Mouse (Mus musculus) embryo, embryonic 11.5 days (tissue): ENCODE measurements around the gene Rab12.
"Not testable (repeated sequence)": the region's sequence is repeated elsewhere in the genome, so short reads cannot be mapped to it uniquely, and the experiment has no call there.

ENCODE experiments used
- DNase-seq: peaks from one replicate; pipeline ENCODE4 v3.0.0-alpha.2; 2012; ENCODE audit warnings: low read depth, low spot score

Rab12 gene

GRCm38 (mm10) chr17:66519554-66520553 lies at the start of gene Rab12:
TSS of gene Rab12 (minus strand) at chr17:66519729.
- DNase-seq, result peak; percentile 77

DNA sequence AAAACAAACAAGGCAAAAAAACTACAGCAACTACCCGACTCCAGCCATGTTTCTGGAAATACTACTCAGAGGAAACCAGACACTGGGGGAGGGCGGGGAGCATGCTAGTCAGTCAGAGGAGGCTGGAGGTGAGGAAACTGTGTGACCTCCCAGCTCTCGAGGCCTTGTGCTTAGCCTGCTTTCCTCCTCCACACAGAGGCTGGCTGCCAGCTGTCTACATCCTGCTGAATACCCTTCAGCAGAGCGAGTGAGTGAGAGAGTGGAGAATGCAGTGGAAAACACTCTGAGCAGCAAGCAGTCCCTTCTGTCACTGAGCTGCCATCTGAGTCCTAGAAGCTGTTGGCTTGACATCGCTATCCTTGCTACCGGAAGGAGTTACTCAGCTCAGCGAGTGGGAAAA lies 44.7 kb upstream of the Rab12 start:
- DNase-seq, result no peak

DNA sequence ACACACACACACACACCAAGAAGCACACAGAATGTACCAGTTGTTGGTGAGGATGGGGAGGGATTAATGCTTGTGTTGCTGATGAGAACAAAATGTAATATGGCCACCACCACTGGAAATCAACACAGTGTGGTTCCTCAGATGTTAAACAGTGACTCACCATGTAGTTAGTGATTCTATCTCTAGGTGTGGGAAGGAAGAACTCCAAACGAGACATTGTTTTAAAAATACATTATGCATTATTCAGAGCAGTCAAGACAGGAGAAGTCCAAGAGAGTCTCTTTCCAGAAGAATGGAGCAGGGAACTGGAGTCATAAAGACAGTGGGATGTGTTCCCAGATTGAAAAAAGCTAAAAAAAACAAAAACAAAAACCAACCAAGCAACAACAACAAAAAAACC lies 44.0 kb upstream of the Rab12 start:
- DNase-seq, result no peak

DNA sequence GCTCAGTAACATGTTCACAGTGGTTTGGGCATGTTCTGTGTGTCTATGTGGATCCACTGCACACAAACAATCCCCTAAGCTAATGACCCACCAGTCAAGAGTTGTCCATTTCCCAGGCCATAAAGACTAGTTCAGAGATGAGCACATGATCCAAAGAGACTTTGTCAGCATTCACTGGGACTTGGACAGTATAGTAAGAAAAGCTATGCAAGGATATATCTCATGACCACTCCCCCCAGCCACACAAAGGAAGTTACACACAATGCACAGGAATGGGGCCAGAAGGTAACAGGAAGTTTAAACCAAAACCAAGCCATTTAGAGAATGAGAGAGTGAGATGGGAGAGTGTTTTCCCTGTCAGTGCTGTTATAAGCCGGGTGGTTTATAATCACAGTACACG lies 41.9 kb upstream of the Rab12 start:
- DNase-seq, result no peak

- DNase-seq, result no peak
Measured at GRCm38 (mm10) chr17:66558404-66559317, 39.1 kb upstream of the Rab12 start.

GRCm38 (mm10) chr17:66552690-66553089 lies 33.2 kb upstream of the Rab12 start:
- no peak for DNase-seq

DNA sequence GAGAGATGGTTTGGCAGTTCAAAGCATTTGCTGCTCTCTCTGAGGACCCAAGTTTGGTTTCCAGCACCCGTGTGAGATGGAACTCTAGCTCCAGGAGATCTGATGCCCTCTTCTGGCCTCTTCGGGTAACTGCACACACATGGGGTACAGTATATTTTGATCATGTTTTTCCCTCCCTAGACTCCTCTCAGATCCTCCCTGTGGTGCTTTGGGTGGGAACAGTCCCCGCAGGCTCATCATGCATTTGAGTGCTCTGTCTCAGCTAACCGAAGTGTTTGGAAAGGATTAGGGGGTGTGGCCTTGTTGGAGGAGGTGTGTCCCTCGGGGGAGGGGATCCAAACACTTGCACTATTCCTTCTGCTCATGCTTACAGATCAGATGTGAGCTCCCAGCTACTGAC lies 31.0 kb upstream of the Rab12 start:
- DNase-seq, result no peak

DNA sequence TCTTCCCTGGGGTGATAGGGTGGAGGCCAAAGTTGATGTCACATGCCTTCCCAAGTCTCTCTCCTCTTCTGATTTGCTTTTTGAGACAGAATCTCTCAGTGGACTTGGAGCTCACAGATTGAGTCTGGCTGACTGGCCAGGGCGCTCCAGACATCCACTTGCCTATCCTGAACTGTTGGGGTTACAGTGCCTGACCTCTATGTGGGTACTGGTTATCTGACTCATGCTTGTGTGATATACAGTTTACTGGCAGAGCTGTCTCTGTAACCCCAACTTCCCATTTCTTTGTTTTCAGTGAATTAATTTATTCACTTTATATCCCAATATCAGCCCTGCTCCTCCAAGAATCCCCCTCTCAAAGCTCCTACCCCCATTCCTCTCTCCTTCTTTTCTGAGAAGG lies 12.8 kb upstream of the Rab12 start:
- DNase-seq, result no peak

- DNase-seq, result no peak
Measured at GRCm38 (mm10) chr17:66523396-66523795, 3.9 kb upstream of the Rab12 start.

GRCm38 (mm10) chr17:66522631-66523030 lies 3.1 kb upstream of the Rab12 start:
- not testable (repeated sequence) for DNase-seq

DNA sequence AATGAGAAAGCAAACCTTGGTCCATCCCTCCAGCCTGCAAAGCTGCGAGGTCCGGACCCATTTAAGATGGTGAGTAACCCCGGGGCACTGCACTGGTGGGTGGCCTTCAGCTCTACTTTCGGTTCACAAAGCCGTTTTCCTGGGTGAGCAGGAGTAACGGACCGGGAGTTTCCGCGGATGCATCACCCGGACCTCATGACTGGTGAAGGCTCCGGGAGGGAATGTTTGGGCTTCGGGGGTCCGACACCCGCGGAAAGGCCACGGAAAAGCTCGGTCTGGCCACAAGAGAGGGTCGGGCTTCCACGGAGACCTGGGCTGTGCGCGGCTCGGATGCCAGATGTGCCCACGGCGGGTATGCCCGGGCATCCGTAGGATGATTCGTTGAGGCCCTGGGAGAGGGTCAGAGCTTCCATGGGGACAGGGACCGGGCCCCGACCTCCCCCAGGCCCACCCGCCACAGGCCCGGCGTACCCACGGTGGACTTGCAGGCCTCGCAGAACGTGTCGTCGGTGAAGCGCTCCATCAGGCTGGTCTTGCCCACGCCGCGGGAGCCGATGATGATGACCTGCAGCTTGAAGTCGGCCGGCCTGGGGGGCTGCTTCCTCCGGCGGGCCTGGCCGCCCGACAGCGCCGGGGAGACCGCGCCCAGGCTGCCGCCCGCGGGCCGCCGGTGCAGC lies 514 bp downstream of the Rab12 start:
- DNase-seq, result peak; percentile 14

- DNase-seq, result no peak
Measured at GRCm38 (mm10) chr17:66516953-66517352, 2.6 kb downstream of the Rab12 start.

DNA sequence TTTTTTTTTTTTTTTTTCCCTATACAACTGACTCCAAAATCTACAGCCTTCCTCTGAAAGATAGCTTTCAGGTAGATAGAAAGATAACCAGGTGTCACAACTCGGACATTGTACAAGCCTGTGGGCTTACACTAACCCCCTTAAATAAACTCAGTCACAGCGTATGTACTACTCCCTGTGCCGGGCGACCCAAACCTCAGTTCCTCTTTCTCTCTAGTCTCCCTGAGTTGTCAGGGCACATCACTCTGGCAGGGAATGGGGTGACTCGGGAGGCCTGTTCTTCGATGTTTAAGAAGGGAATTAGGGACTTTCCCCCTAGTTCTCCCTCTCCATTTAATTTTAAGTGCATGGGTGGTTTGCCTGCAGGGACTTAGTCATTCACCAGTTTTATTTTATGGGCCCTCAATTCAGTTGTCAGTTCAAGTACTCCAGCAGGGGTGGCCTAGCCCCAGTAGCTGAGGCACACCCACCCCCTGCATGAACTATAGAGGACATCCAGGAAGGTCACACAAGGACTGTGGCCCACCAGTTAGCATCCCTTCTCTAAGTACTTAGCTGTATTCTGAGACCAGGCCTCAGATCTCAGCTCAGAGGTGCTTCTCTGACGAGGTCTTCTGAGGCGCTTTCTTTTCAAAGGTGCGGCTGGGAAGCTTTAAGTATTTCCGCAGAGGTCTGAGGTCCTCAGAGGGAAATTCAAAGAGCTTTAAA lies 5.1 kb downstream of the Rab12 start:
- no peak for DNase-seq

- no peak for DNase-seq
Measured at GRCm38 (mm10) chr17:66512202-66512956, 7.2 kb downstream of the Rab12 start.

- DNase-seq, result no peak
Measured at GRCm38 (mm10) chr17:66510221-66510683, 9.3 kb downstream of the Rab12 start.

DNA sequence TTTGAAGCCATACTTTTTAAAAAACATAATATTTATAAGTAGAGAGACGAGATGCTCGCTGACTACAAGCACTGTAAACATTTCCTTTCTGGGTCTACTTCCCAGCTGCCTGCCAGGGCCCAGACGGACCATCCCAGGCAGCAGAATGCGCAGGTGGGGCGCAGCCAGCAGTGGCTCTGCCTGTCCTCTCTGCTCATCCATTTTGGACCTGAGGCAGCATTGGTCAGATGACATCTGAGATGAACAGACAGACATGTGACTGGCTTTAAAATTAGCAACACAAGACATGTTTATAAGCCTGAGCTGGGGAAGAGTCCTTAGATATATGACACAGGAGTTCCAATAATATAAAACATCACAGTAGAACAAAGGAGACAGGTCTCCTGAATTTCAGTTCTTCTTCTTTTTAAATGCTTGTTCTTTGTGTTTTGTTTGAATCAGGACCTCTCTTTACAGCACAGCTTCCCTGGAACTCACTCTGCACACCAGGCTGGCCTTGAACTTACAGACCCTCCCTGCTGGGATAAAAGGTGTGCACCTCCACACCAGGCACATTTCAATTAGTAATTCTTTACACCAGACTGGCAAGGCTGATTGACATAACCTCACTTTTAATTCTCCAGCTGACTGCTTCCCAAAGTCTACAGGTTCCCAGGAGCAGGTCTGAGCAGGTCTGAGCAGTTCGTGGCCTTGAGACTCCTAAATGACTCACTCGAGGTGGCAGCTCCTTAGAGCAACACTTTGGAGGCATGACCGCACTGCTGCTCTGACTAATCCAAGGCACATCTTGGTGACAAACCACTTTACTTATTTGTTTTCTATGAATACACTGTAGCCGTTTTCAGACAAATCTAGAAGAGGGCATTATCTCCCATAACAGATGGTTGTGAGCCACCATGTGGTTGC lies 12.2 kb downstream of the Rab12 start:
- DNase-seq, result no peak

DNA sequence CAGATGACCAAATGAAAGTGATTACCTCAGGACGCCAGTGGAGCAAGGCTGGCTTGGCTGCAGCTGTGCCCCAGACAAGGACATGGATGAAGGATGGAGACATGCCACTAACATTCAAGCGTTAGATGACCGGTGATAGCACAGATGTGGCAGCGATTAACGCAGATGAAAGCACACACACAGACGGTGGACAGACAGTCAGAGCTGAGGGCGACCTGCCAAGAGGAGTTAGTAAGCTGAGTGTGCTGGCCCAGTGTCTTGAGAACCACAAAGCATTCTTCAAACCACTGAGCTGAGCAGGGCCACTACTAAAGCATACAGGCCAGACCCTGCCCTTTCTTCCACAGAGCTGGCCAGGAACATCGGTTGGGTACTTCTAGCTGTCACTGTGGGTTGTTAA lies 14.6 kb downstream of the Rab12 start:
- no peak for DNase-seq

GRCm38 (mm10) chr17:66504248-66504647 lies 15.3 kb downstream of the Rab12 start:
- no peak for DNase-seq

- no peak for DNase-seq
Measured at GRCm38 (mm10) chr17:66503466-66503865, 16.1 kb downstream of the Rab12 start.
